Mouse (Mus musculus): ENCODE measurements at regions not wholly inside any gene's neighbourhood (a gene's known extent, or its start where the extent isn't known, plus 50 kb on each side); places are given as distances from the start of the nearest gene placed in this dataset.

- TF ChIP-seq CTCF (IDR thresholded peaks at IDR 0.05; ENCODE audit: control insufficient read depth, insufficient read depth, insufficient replicate concordance, low read depth, low read length) (no peak), POLR2A (IDR thresholded peaks at IDR 0.05; ENCODE audit: control insufficient read depth, low read depth, low read length) (no peak)
These were observed 153.2 kb upstream of the Fndc3a start for GRCm38 (mm10) chr14:72862806-72863526.
